Mouse (Mus musculus) small intestine, adult 2 months (tissue): Measurements from ENCODE around the gene Dlg1. TPM values are rescaled to one million over a fixed set of nuclear protein-coding genes. Genes with fewer than 3 reads are reported as not detected.

Experiments used
- H3K27ac ChIP-seq: fragments of 200-500 bp; 2 replicates; pipeline ENCODE4 v1.5.1; 2012; ENCODE audit warnings: low read depth, low read length, control low read depth, inconsistent platforms; ENCODE audit not compliant: insufficient read depth
- H3K27me3 ChIP-seq: fragments of 200-500 bp; 2 replicates; pipeline ENCODE4 v1.6.1; 2012; ENCODE audit warnings: mild to moderate bottlenecking, moderate library complexity, low read length, inconsistent platforms; ENCODE audit not compliant: control insufficient read depth, insufficient read depth
- H3K36me3 ChIP-seq: fragments of 200-500 bp; 2 replicates; pipeline ENCODE4 v1.6.1; 2012; ENCODE audit warnings: mild to moderate bottlenecking, low read length, control low read depth, inconsistent platforms; ENCODE audit not compliant: control insufficient read depth, insufficient read depth
- H3K4me1 ChIP-seq: fragments of 200-500 bp; 2 replicates; pipeline ENCODE4 v1.6.1; 2012; ENCODE audit warnings: low read length, inconsistent platforms, mixed read lengths; ENCODE audit not compliant: control insufficient read depth, insufficient read depth, insufficient read length
- H3K4me3 ChIP-seq: fragments of 200-500 bp; 2 replicates; pipeline ENCODE4 v1.5.1; 2012; ENCODE audit warnings: low read depth, mild to moderate bottlenecking, control low read depth, inconsistent platforms, low read length, moderate library complexity
- CTCF ChIP-seq: fragments of 200-500 bp; IDR thresholded peaks from 2 replicates; pipeline ENCODE4 v1.5.1; 2012; ENCODE audit warnings: low read depth, mild to moderate bottlenecking, control low read depth, inconsistent platforms, low read length, moderate library complexity, mixed read lengths; ENCODE audit not compliant: insufficient replicate concordance, insufficient read length; ENCODE audit errors: extremely low read depth
- POLR2A ChIP-seq: fragments of 200-500 bp; IDR thresholded peaks from 2 replicates; pipeline ENCODE4 v1.6.1; 2012; ENCODE audit warnings: low read depth, mild to moderate bottlenecking, control low read depth, inconsistent platforms, low read length, moderate library complexity
- WGBS: fragments of 180-500 bp; shearing (Covaris S2); methylation state at CpG from one replicate; pipeline ENCODE4 v1.1.7; 2018; 5-methylcytosine and 5-hydroxymethylcytosine counted together
- polyA plus RNA-seq: library from polyadenylated mRNA; depleted of rRNA; stranded (reverse); fragments of >200 nt; gene quantifications from 2 replicates; pipeline ENCODE4 v1.2.3, GENCODE M21; 2012; rRNA removed

Dlg1 gene
- polyA plus RNA-seq: 3.4 and 7.0 TPM in 2 replicates

GRCm38 (mm10) chr16:31663379-31664286 is at the start of gene Dlg1:
Gene Dlg1, plus strand, starts transcription at chr16:31663443.
- WGBS: under 1% methylated on average over 95 of the region's 95 CpGs
- Histone ChIP-seq H3K4me3 (peak within 1 kb of the TSS; percentile 100), H3K27ac (peak within 1 kb of the TSS; percentile 85), H3K27me3 (no peaks in the 10 kb centered on the region), H3K4me1 (peaks cover 7% of the 10 kb centered on the region), H3K36me3 (peaks cover 10% of the 10 kb centered on the region)
- TF ChIP-seq CTCF (no peak), POLR2A (peak; percentile 49)

GRCm38 (mm10) chr16:31616382-31616781 is 46.9 kb upstream of the Dlg1 start:
- TF ChIP-seq CTCF: no peak
- no peak for TF ChIP-seq POLR2A
- H3K27me3 ChIP-seq: no peaks in the 10 kb centered on the region
- no peaks in the 10 kb centered on the region for H3K36me3 ChIP-seq
- no peak overlapping the region for H3K27ac ChIP-seq
- no peak overlapping the region for H3K4me3 ChIP-seq
- peaks cover 5% of the 10 kb centered on the region; the same call in 1 of the 2 replicates for H3K4me1 ChIP-seq
- WGBS: 87% methylated on average over 2 of the region's 2 CpGs

- Histone ChIP-seq H3K27ac (no peak overlapping the region), H3K27me3 (no peaks in the 10 kb centered on the region), H3K36me3 (no peaks in the 10 kb centered on the region), H3K4me1 (peaks cover 5% of the 10 kb centered on the region; the same call in 1 of the 2 replicates), H3K4me3 (no peak overlapping the region)
- no peak for TF ChIP-seq CTCF
- no peak for TF ChIP-seq POLR2A
These were observed 46.1 kb upstream of the Dlg1 start for GRCm38 (mm10) chr16:31617128-31617527.

GRCm38 (mm10) chr16:31617823-31618371 is 45.3 kb upstream of the Dlg1 start:
- Histone ChIP-seq H3K4me1 (peaks cover 5% of the 10 kb centered on the region; the same call in 1 of the 2 replicates), H3K4me3 (peak overlapping the region; percentile 20; the same call in 1 of the 2 replicates), H3K36me3 (no peaks in the 10 kb centered on the region), H3K27ac (no peak overlapping the region), H3K27me3 (no peaks in the 10 kb centered on the region)
- WGBS: 20% methylated on average over 10 of the region's 10 CpGs
- TF ChIP-seq CTCF (no peak), POLR2A (no peak)

- Histone ChIP-seq H3K36me3 (no peaks in the 10 kb centered on the region), H3K27me3 (no peaks in the 10 kb centered on the region), H3K4me3 (no peak overlapping the region), H3K27ac (no peak overlapping the region), H3K4me1 (peaks cover 5% of the 10 kb centered on the region; the same call in 1 of the 2 replicates)
- TF ChIP-seq CTCF (no peak), POLR2A (no peak)
- 75% methylated on average over 9 of the region's 9 CpGs for WGBS
These were observed 44.6 kb upstream of the Dlg1 start for GRCm38 (mm10) chr16:31618671-31619070.

- Histone ChIP-seq H3K27ac (no peak overlapping the region), H3K4me1 (peaks cover 5% of the 10 kb centered on the region; the same call in 1 of the 2 replicates), H3K36me3 (no peaks in the 10 kb centered on the region), H3K4me3 (no peak overlapping the region), H3K27me3 (no peaks in the 10 kb centered on the region)
- WGBS: 78% methylated on average over 6 of the region's 6 CpGs
- no peak for TF ChIP-seq CTCF
- TF ChIP-seq POLR2A: no peak
These were observed 43.4 kb upstream of the Dlg1 start for GRCm38 (mm10) chr16:31619675-31620335.

GRCm38 (mm10) chr16:31622356-31622755 is 40.9 kb upstream of the Dlg1 start:
- no peak overlapping the region for H3K4me3 ChIP-seq
- no peaks in the 10 kb centered on the region for H3K36me3 ChIP-seq
- H3K27ac ChIP-seq: no peak overlapping the region
- no peak for TF ChIP-seq POLR2A
- no peak for TF ChIP-seq CTCF
- 91% methylated on average over 1 of the region's 1 CpGs for WGBS
- H3K4me1 ChIP-seq: peaks cover 5% of the 10 kb centered on the region; the same call in 1 of the 2 replicates
- no peaks in the 10 kb centered on the region for H3K27me3 ChIP-seq
